Mouse (Mus musculus) 3T3-L1 (cell line): ENCODE data around the gene Cyp2a12.
"Not testable (repeated sequence)": the region's sequence is repeated elsewhere in the genome, so short reads cannot be mapped to it uniquely, and the experiment has no call there.

ENCODE experiments used
- DNase-seq: peaks from one replicate; pipeline ENCODE4 v3.0.0-alpha.2; 2015; ENCODE audit warnings: low read depth, low spot score

Cyp2a12 gene

GRCm38 (mm10) chr7:27028789-27029188 lies at the start of gene Cyp2a12:
Gene Cyp2a12, plus strand, starts transcription at chr7:27029081.
- DNase-seq = no peak

- not testable (repeated sequence) for DNase-seq
Measured at GRCm38 (mm10) chr7:26981464-26981863, 47.4 kb upstream of the Cyp2a12 start.

GRCm38 (mm10) chr7:26981937-26982336 lies 46.9 kb upstream of the Cyp2a12 start:
- DNase-seq = not testable (repeated sequence)

- no peak for DNase-seq
Measured at GRCm38 (mm10) chr7:26982551-26982950, 46.3 kb upstream of the Cyp2a12 start.

- DNase-seq = not testable (repeated sequence)
Measured at GRCm38 (mm10) chr7:26983151-26983550, 45.7 kb upstream of the Cyp2a12 start.

GRCm38 (mm10) chr7:27026581-27026980 lies 2.3 kb upstream of the Cyp2a12 start:
- not testable (repeated sequence) for DNase-seq

- not testable (repeated sequence) for DNase-seq
Measured at GRCm38 (mm10) chr7:27048886-27049285, 20.0 kb downstream of the Cyp2a12 start.

GRCm38 (mm10) chr7:27059333-27059732 lies 30.5 kb downstream of the Cyp2a12 start:
- not testable (repeated sequence) for DNase-seq

GRCm38 (mm10) chr7:27059896-27060295 lies 31.0 kb downstream of the Cyp2a12 start:
- DNase-seq = not testable (repeated sequence)

- DNase-seq = no peak
Measured at GRCm38 (mm10) chr7:27078641-27079040, 49.8 kb downstream of the Cyp2a12 start.

GRCm38 (mm10) chr7:27081625-27082024 lies 52.7 kb downstream of the Cyp2a12 start:
- DNase-seq = no peak
